Mouse (Mus musculus) heart, postnatal 4 days (tissue): ENCODE data around the gene Meis3. TPM values are rescaled to one million over a fixed set of nuclear protein-coding genes. Genes with fewer than 3 reads are reported as not detected.

ENCODE experiments used
- DNase-seq: peaks from one replicate; pipeline ENCODE4 v3.0.0; 2021
- total RNA-seq, 2 experiments: library from RNA; stranded (reverse); gene quantifications; 2 replicates each; pipeline ENCODE4 v1.2.3; 2021

Gene Meis3
- total RNA-seq: 1 to 10 TPM; 8.6 to 9.4 TPM

DNA sequence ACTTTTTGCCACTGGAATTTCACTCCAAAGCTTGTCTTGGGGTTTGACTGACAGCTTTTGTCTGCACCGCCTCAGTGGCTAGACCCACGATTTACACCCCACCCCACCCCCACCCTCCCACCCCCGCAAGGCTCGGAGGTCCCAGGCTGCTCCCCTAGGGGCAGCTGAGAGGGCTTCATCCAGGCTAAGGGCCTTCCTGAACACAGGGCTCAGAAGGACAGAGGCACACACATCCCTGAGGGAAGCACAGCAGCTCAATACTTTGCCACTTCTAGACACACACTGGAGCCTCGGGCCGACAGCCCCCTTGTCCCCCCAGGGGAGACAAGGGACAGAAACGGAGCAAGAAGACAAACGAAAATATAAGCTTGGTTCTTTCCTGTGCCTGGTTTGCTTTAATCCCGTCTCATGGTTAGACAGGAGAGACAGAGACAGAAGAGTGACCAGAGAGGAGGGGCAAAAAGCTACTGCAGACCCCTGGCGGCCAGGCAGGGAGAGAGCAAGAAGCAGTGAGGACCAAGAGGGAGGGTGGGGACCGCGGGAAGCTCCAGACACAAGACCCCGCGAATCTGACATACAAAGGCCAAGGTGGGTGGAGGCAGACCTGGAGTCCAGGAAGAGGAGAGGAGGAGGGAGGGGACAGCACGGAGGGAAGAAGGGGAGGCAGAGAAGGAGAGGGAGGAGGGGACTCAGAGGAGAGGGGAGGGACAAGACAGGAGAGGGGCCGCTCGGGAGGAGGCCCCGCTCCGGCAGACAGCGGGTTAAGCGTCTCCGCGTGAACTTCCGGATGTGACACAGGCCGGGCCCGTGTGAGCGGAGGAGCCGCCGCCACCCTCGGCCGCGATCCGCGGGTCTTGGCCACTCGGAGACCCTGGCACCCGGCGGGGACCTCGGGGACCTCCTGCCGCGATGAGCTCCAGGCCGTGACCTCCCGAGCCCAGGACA is at the start of gene Meis3:
Meis3 (plus strand) TSS at position 494 of the 945 bp plus-strand sequence.
- peak; percentile 57 for DNase-seq

DNA sequence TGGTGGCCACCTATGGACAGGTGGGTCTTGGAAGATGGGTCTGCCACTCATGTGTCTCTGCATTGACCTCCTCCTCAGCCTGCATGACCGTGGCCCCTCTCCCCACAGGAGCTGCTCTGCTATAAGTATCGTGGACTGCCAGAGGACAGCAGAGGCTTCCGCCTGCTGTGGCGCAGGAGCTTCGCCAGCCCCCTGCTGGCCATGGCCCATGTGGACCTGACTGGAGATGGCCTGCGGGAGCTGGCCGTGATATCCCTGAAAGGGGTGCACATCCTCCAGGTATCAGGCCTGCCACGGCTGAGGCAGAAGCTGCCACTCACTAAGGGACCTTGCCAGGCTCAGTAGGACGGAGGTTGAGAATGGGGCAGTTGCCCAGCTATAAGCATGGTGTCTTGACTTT is 49.1 kb upstream of the Meis3 start:
- no peak for DNase-seq

DNA sequence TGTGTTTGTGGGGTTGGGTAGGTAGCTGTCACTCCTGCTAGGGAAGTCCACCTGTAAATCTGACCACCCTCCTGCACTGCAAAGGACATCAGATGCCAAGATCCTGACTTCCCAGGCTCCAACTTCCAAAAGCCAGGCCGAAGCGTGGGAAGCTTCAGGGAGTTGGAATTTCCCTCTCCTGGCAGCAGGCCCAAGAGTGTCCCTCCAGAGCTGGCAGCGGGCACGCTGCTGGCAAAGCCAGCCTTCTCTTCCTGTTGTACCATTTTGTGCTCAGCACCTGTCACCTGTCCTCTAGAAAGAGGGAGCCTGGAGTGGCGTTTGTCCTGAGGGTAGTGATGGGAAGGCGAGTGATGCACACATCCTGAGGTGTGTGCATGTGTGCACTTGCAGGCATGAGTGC is 46.5 kb upstream of the Meis3 start:
- peak; percentile 53 for DNase-seq

DNA sequence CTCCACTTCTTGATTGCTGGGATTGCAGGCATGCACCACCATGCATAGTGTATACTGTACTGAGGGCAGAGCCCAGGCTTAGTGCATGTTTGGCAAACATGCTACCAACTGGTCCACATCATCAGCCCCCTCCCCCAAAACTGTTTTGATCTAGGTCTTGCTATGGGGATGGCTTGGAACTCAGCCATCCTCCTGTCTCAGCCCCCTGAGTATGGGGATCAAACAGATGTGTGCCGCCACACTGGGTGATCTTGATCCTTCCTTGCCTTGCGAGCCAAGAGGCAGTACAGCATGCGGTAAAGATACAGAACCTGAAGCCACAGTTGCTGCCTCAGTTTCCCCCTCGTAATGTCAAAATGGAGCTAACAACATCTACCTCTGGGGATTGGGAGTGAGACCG is 46.0 kb upstream of the Meis3 start:
- DNase-seq: no peak

DNA sequence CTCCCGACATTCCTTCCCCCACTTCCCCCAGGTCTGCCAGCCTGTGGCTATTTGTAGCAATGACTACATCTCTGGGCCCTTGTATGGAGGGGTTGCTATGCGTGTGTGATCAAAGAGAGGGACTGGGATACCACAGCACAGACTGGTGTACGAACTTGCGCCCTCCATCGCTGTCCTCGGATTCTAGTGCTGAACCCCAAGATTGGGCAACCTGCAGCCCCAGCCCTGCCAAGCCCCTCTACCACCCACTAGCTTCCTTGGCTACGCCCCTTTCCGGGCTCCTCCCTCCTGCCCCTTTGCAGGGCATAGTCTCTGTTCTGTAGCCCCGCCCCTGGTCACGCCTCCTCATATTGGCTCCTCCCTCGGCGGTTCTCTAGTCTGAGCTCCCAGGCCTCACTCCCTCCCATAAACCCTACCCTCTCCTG is 45.5 kb upstream of the Meis3 start, which contains the start of gene Slc8a2:
Slc8a2 (plus strand) TSS at position 406 of the 425 bp plus-strand sequence.
- peak; percentile 85 for DNase-seq

DNA sequence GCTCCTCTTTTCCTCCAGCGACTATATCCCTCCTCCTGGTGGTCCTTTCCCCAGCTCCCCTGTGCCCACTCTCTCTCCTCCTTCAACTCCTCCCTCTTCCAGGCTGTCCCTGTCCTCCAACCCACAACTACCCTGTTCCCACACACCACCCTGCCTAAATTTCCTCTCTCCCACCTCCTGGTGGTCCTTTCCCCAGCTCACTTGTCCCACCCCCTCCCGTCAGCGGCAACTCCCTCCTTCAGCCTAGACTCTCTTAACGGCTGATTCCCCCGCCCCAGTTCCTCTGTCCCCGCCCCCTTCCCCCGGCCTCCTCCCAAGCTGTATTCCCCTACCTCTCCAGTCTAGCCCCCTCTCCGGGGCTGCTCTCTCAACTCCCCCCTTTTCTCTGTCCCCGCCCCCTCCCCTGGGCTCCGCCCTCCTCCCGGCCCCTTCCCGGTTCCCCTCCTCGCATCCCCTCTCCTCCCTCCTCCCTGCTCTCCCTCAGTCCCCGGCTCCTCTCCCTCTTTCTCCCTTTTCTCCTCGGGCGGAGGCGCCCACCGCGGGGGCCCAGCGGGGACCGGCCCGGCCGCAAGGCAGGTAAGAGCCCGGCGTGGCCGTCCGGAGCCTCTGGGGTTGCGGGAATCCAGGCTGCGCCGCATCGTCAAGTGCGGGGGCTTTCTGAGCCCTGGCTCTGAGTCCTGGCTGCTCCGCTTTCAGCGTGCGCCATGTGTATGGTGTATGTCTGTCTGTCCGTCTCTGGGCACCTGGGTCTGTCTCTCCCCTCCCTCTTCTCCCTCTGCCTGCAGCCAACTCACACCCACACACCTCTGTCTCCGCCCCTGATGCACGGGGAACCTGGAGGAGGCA is 44.8 kb upstream of the Meis3 start:
- DNase-seq: peak; percentile 49

DNA sequence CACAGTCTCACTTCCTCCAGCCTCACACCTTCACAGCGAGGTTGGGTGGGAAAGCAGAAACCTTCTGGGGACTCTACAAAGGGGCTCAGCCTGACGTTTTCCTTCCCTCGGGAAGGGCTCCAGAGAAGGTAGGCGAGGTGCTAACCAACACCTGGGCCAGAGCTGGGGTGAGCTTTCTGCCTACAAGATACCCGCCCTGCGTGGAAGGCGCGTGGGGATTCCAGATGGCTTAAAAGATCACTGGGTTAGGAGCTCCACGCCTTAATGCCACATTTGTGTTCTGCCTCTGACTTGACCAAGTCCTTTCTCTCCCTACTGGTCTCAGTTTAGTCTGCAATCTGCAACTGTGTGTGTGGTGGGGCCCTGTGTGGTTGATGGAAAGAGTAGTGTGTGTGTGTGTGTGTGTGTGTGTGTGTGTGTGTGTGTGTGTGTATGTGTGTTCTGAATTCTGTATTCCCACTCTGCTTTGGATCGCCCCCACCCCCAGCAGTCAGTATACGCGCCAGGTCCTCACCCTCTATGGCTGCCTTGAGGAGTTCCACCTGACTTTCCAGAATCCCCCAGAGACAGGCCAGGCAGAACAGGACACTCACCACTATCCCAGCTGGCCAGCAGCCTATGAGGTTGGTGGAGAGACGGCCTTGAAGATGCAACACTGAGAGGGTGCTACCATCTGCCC is 43.8 kb upstream of the Meis3 start:
- DNase-seq: no peak

DNA sequence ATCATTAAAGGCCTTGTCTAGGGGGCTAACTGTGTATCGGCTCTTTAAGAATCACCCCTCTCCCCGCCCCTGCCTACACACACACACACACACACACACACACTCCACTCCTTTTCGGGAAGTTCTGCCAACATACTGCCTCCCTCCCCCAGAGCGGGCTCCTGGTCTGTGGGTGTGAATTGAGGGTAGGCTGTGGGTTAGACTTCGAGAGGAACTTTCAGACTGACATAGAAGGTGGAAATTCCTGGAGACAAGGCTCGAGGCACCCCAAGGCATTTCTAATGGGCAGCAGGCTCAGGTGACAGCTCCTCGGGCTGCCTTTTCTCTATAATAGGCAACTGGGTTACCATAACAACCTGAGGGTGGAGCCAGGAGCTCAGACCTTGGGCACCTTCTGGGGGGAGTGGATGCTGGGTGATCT is 42.7 kb upstream of the Meis3 start:
- DNase-seq: no peak

DNA sequence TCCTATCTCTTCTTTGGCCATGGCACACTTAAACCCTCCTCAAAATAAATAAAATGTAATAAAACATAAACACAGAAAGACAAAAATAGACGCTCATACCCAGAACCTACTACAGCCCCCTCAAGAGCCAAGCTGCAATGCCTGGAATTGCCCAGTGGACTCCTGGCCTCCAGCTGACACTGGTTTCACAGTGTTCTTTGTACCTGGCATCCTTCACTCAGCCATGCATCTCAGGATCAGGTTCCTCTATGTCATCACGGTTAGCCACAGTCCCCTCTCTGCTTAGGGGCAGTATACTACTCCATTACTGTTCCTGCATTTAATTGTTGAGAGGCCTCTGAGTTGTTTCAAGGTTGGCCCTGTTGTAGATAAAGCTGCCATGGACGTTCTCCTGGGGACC is 42.0 kb upstream of the Meis3 start:
- DNase-seq: no peak

DNA sequence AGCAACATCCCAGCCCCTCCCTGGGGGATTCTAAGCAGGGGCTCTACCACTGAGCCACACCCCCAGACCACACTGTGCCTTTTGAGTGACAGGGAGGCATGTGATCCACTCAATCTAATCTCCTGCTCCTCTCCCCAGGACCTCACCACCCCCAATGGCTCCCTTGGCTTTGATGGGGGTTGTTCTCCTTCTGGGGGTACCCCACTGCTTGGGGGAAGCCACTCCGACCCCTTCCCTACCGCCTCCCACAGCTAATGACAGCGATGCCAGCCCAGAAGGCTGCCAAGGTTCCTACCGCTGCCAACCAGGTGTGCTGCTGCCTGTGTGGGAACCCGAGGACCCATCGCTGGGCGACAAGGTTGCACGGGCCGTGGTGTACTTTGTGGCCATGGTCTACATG is 41.2 kb upstream of the Meis3 start:
- no peak for DNase-seq

DNA sequence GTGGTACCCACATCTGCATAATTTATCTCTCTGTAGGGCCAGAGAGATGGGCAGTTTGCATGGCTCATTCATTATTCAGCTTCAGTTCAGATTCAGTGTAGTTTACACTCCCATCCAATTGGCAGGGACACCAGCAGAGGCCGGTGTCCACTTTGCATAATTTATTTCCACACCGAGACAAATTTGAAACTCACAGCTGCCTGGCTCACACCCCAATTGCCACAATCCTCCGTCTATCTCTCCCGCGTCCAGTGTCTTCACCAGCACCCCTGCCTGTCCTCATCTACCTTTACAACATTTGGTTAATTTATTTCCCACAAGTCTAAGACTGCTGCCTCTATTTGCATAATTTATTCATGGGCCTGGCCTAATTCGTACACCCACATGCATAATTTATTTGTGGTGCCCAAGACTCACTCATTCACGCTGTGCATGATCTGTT is 39.9 kb upstream of the Meis3 start:
- no peak for DNase-seq

DNA sequence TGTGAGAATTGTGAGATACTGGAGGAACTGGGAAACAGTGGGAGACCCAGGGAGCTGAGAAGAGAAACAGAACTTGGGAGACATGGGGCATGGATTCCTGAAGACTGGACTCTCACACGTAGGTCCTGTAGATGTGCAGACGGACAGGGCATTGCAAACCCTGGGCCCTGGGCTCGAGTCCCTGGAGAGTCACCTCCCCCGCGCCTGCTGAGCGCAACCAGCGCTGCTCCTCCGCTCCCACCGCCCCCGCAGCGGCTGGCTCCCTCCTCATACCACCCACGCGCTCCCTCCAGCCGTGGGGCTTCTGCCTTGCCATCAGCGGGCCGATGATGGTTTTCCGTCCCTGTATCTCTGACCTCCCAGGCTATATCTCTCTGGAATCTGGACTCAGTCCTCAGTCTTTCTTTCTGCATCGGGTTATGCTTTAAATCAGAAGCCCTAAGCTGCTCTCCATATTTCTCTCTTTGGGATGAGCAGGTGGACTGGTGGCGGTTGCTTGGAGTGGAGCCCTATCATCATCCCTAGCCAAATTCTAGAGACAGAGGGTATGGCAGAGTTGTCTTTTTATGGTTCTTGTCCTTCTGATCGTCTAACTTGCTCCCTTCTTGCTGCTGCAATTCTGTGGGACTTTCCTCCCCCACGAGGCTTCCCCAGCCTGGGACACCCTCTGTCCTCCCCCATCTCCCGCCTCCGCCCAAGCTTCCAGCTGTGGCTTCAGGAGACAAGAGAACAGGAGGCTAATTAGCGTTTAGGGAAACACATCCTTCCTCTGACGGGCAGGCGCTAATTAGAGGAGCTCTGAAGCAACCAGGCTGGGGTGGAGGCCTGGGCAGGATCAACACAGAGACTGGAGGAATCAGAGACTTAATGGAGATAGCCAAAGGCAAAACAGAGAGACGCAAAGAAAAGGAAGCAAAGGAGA is 28.1 kb upstream of the Meis3 start:
- no peak for DNase-seq

DNA sequence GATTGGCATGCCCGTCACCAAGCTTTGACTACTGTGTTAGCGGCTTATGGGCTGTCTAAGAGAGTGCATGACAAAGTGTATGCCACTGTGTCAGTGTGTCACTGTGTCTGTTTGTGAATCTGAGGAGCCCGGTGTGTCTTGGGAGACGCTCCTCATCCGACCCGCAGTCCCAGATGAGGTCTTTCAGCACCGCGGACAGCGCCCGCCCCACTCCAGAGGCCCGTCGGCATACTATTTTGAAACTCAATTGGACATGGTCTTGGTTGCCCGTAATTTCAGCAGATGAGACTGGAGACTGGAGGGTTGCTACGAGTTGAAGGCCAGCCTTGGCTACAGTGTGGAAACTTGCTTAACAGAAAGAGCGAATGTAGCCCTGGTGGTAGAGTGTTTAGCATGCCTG is 27.2 kb upstream of the Meis3 start:
- peak; percentile 84 for DNase-seq

DNA sequence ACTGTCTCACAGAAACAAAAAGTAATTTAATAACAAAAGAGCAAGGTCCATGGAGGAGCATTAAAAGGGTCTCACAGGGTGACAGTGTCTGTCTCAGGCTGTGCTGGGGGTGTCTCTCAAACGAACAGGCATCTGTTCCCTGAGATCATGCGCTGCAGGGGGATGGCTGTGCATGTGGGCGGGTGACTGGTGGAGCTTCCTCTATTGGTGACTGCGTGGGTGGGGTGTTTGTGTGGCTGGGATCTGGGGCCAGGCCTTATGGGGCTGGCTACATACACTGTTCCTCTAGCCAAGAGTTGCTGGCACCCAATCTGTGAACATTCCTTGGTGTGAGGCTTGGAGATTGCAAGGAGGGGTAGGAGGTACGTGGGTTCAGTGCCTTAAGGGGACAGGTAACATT is 25.6 kb upstream of the Meis3 start:
- DNase-seq: no peak

DNA sequence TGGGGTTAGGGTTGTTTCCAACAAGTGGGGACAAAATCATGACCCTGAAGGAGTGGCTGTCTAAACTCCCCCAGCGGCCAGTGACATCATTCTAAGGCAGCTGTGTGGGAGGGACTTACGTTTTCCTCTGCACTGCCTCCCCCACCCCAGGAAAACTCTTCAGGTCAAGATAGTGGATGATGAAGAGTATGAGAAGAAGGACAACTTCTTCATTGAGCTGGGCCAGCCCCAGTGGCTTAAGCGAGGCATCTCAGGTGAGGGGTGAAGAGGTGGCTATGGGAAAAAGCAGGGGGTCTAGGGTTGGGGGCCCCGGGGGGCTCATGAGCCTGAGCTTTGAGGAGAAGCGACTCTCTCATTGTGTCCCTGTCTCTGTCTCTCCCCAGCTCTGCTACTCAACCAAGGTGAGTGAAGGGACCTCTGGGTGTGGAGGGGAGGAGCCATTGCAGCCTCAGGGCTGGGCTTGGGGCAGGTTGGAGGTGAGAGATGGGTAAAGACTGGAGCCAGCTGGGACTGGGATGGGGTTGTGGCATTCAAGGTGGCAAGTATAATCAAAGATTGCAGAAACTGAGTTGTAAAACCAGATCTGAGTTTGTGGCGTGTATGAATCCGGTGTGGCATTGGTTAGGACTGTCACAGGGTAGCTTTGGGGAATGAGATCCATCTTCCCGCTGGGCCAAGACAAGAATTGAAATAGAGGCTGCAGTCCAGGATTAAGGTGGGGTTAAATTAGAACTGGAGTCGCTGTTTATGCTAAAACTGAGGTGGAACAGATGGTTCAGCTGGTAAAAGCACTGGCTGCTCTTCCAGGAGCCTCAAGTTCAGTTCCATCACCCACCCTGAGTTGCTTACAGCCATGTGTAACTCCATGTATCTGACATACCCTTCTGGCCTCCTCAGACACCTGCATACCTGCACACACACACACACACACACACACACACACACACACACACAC is 24.4 kb upstream of the Meis3 start:
- no peak for DNase-seq

DNA sequence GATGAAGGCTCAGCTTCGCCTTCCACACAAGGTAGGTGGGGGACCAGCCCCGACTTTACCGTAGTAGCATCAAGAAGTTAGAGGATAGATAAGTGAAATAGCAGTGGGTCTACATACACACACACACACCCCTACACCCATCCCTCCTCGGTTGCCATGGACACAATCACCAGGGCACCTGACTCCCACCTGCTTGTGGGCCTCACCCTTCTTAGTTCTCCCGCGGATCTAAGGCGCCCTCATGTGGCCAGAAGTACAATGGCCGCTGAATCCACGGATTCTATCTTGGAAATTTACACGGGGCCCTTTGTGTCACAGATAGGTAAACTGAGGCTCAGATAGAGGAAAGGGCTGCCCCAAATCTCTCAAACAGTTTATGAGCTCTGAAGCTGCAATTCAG is 21.4 kb upstream of the Meis3 start:
- peak; percentile 65 for DNase-seq

DNA sequence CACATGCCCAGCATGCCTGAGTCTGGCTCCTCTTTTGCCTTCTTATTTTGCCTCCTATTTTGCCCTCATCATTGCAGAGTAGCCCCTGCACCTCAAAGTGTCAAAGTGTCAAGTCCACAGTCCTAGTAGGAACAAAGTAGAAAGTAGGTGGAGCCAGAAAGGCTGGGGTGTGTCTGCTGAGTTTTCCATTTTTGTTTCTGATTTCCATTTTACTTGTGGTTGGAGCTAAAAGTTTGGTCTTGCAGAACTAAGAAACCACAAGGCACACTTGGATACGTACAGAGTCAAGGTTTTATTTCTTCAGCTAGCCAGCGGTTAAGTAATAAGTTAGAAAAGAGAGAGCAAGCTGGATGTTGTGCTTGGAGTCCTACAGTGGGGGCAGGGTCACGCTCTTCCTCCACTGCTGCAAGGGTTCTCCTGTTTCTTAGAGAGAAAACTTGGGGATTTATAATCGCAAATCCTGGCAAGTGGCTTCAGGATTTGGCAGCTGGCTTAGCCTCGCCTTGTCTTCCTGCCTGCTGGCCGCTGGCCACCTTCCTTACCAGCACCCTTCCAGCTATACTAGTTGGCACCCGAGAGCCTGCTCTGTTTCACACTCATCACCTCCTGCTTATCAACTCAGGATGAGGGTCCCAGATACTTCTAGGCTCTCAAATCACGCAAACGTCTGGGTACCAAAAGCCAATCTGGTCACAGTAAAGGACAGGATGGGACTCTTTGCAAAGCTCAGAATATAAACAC is 19.6 kb upstream of the Meis3 start:
- peak; percentile 62 for DNase-seq

DNA sequence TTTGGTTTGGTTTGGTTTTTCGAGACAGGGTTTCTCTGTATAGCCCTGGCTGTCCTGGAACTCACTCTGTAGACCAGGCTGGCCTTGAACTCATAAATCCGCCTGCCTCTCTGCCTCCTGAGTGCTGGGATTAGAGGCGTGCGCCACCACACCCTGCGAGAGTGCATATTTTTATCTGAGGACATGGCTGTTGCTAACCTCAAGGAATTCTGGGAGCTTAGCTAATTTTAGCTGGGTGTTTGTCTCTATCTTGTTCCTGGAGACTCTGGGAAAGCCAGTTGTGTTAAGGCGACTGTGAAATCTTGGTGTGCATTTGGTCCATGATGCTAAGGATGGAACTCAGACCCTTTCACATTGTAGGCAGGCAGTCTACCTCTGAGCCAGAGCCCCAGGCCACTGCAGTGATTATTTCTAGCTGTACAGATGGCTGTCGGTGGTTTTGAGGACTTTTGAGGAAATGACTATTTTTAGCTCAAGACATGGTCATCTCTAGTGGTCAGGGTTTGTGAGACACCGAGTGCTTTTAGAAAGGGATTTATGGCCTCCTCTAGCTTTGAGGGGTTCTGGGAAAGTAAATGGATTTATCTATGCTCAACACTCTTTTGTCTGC is 18.7 kb upstream of the Meis3 start:
- DNase-seq: peak; percentile 27

DNA sequence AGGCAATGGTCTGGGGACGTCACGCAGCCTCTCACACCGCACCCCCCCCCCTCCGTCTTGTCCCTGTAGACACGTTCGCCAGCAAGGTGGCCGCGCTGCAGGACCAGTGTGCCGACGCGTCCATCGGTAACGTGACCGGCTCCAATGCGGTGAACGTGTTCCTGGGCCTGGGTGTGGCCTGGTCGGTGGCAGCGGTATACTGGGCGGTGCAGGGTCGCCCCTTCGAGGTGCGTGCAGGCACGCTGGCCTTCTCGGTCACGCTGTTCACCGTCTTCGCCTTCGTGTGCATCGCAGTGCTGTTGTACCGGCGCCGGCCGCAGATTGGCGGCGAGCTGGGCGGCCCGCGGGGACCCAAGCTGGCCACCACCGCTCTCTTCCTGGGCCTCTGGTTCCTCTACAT is 16.2 kb upstream of the Meis3 start:
- DNase-seq: no peak
